Mouse (Mus musculus): ENCODE measurements at regions not wholly inside any gene's neighbourhood (a gene's known extent, or its start where the extent isn't known, plus 50 kb on each side); places are given as distances from the start of the nearest gene placed in this dataset.

DNA sequence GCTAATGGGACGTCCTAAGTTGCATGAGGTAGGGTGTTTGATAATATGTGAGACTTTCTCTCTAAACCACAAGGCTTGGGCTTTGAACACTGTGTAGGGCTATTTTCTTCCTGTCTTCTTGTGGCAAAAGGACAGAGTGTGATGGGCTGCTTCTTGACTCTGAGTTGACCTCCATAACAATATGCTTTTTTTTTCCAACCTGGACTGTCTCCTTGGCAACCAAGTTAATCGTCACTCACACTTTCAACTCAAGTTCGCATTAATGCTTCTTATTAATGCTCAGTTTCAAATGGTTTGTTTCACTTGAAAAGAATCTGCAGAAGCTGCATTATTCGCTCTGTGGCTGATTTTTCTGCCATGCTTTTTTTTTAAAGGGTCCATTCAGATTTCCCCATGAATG lies 87.8 kb upstream of the Trio start:
- TF ChIP-seq SMC3 (IDR thresholded peaks at IDR 0.05; ENCODE audit: low read depth, low read length) = no peak
- no peak for TF ChIP-seq USF2 (conservative IDR thresholded peaks at IDR 0.05; ENCODE audit: low read depth, low read length)
- TF ChIP-seq MAX (IDR thresholded peaks at IDR 0.05; ENCODE audit: low read length) = no peak
- TF ChIP-seq JUN (IDR thresholded peaks at IDR 0.05; ENCODE audit: insufficient read depth, low read depth, low read length) = no peak
- no peak for TF ChIP-seq POLR2A (IDR thresholded peaks at IDR 0.05; ENCODE audit: low read depth, low read length)
- TF ChIP-seq KAT2A (IDR thresholded peaks at IDR 0.05; ENCODE audit: insufficient replicate concordance, low read length) = no peak
- no peak for TF ChIP-seq CTCF (conservative IDR thresholded peaks at IDR 0.05 in 1 of 2, IDR thresholded peaks at IDR 0.05 in 1 of 2; ENCODE audit: low read depth in 2 of 2, low read length in 2 of 2)
- TF ChIP-seq POLR2AphosphoS2 (IDR thresholded peaks at IDR 0.05; ENCODE audit: low read depth, low read length) = no peak
